Mouse (Mus musculus): ENCODE data around the gene Kat5. TPM values are rescaled to one million over a fixed set of nuclear protein-coding genes. Genes with fewer than 3 reads are reported as not detected.

Gene Kat5
- polyA plus RNA-seq, 1 experiment from 2014 or later, result 83.1 TPM

- Histone ChIP-seq H3K4me3 (ENCODE audit: low read depth, low read length) (peak overlapping the region; percentile 68), H3K36me3 (ENCODE audit: control insufficient read depth, insufficient read depth, low read length) (peaks cover 22% of the 10 kb centered on the region), H3K4me2 (ENCODE audit: low read length) (peak overlapping the region; percentile 95), H3K9ac (ENCODE audit: low read depth, low read length) (peak overlapping the region; percentile 93), H3K9me3 (replicated peaks; ENCODE audit: control insufficient read depth, low read length, poor library complexity, severe bottlenecking) (no peaks in the 10 kb centered on the region), H3K27ac (ENCODE audit: low read length) (peak overlapping the region; percentile 92), H3K4me1 (ENCODE audit: control insufficient read depth, insufficient read depth, low read length) (peaks cover 19% of the 10 kb centered on the region), H3K27me3 (ENCODE audit: control insufficient read depth, insufficient read depth, low read depth, low read length) (no peaks in the 10 kb centered on the region)
- 39% methylated on average over 12 of the region's 12 CpGs for WGBS
- ATAC-seq, result peak; percentile 13
Measured at GRCm38 (mm10) chr19:5636571-5637041, 26.6 kb upstream of the Kat5 start.

DNA sequence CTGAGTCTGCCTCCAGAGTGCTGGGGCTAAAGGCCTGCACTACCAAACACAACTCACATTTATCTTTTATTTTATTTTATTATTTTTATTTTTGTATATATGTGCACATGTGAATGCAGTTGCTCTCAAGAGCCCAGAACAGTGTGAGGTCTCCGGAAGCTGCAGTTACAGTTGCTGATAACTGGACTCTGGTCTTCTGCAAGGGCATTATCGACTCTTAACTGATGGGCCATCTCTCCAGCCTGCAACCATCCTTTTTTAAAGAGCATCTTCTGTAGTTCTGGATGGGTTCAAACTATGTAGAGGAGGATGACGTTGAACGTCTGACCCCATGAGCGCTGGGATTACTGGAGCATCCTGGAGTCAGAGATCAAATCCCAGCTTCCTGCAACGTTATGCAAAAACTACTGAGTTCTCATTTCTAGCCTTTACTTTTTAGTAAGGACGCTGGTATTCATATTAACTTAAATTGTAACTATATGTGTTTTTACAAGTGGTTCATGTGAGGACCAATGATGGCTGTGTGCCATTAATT, 26.1 kb upstream of the Kat5 start:
- peak overlapping the region; percentile 92; the same call in 1 of the 2 replicates for H3K27ac ChIP-seq (ENCODE audit: low read length)
- H3K27me3 ChIP-seq (ENCODE audit: control insufficient read depth, insufficient read depth, low read depth, low read length), result no peaks in the 10 kb centered on the region
- 80% methylated on average over 7 of the region's 7 CpGs for WGBS
- ATAC-seq, result no peak
- no peak overlapping the region for H3K4me3 ChIP-seq (ENCODE audit: low read depth, low read length)
- peaks cover 19% of the 10 kb centered on the region for H3K4me1 ChIP-seq (ENCODE audit: control insufficient read depth, insufficient read depth, low read length)
- no peak overlapping the region for H3K4me2 ChIP-seq (ENCODE audit: low read length)
- H3K9ac ChIP-seq (ENCODE audit: low read depth, low read length), result no peak overlapping the region; the same call in 1 of the 2 replicates
- H3K9me3 ChIP-seq (replicated peaks; ENCODE audit: control insufficient read depth, low read length, poor library complexity, severe bottlenecking), result no peaks in the 10 kb centered on the region
- H3K36me3 ChIP-seq (ENCODE audit: control insufficient read depth, insufficient read depth, low read length), result peaks cover 17% of the 10 kb centered on the region

DNA sequence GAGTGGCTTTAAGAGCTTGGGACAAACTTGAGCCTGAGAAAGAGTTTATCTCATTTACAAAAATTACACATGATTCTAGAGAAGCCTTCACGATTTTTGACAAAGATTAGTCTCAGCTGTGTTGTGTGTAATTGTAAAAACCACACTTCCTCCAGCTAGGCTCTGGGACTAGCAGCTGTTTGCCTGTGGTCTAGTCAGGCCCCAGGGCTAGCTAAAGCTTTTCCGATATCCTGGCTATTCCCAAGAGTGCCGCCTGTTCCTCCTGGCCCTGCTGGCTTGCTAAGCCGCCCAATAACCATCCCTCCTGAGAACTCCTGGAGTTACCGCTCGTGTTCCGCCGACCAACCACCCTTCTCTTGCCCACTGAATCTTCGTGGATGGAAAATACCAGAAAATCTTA, 22.1 kb upstream of the Kat5 start:
- H3K9ac ChIP-seq (ENCODE audit: low read depth, low read length), result no peak overlapping the region
- H3K4me3 ChIP-seq (ENCODE audit: low read depth, low read length), result no peak overlapping the region
- no peak overlapping the region for H3K4me2 ChIP-seq (ENCODE audit: low read length)
- no peak overlapping the region for H3K27ac ChIP-seq (ENCODE audit: low read length)
- 76% methylated on average over 9 of the region's 9 CpGs for WGBS
- no peaks in the 10 kb centered on the region for H3K9me3 ChIP-seq (replicated peaks; ENCODE audit: control insufficient read depth, low read length, poor library complexity, severe bottlenecking)
- no peaks in the 10 kb centered on the region for H3K36me3 ChIP-seq (ENCODE audit: control insufficient read depth, insufficient read depth, low read length)
- no peaks in the 10 kb centered on the region for H3K27me3 ChIP-seq (ENCODE audit: control insufficient read depth, insufficient read depth, low read depth, low read length)
- H3K4me1 ChIP-seq (ENCODE audit: control insufficient read depth, insufficient read depth, low read length), result peaks cover 7% of the 10 kb centered on the region
- ATAC-seq, result no peak

DNA sequence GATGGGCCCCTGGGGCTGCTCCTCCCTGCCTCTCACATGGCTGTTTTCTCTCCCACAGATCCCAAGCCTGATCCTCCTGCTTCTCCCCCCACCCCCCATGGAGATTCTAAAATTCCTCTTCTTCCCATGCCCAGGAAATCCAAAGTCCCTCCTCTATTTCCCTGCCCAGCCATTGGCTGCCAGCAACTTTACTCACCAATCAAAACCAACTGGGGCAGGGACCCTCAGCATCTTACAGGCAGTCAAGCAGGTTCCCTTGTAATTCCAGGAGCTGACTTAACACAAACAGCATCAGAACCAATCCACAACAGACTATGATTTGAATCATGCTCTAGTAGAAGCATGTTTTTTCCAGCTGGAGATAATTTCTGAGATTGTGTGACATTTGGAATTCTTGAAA, 19.9 kb upstream of the Kat5 start:
- Histone ChIP-seq H3K36me3 (ENCODE audit: control insufficient read depth, insufficient read depth, low read length) (no peaks in the 10 kb centered on the region), H3K9ac (ENCODE audit: low read depth, low read length) (no peak overlapping the region), H3K9me3 (replicated peaks; ENCODE audit: control insufficient read depth, low read length, poor library complexity, severe bottlenecking) (no peaks in the 10 kb centered on the region), H3K27me3 (ENCODE audit: control insufficient read depth, insufficient read depth, low read depth, low read length) (no peaks in the 10 kb centered on the region), H3K4me1 (ENCODE audit: control insufficient read depth, insufficient read depth, low read length) (no peaks in the 10 kb centered on the region), H3K4me2 (ENCODE audit: low read length) (no peak overlapping the region), H3K27ac (ENCODE audit: low read length) (no peak overlapping the region), H3K4me3 (ENCODE audit: low read depth, low read length) (no peak overlapping the region)
- ATAC-seq, result no peak

DNA sequence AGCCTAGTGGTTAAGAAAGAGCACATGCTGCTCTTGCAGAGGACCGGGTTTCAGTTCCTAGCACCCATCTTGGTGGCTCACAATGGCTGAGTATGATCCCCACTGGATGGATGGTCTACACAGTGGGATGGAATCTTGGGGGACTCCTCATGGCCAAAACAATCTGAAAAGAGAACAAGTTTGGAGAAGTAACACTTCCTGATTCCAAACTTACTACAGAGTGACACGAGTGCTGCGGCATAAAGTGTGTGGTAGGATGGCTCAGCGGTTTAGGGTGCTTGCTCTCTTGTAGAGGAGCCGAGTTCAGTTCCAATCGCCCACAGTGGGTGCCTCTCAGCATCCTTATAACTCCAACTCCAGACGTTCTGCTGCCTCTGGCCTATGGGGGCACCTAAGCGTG, 15.3 kb upstream of the Kat5 start:
- H3K9ac ChIP-seq (ENCODE audit: low read depth, low read length), result no peak overlapping the region
- WGBS, result 91% methylated on average over 8 of the region's 8 CpGs
- no peak overlapping the region for H3K4me2 ChIP-seq (ENCODE audit: low read length)
- H3K9me3 ChIP-seq (replicated peaks; ENCODE audit: control insufficient read depth, low read length, poor library complexity, severe bottlenecking), result no peaks in the 10 kb centered on the region
- H3K27me3 ChIP-seq (ENCODE audit: control insufficient read depth, insufficient read depth, low read depth, low read length), result no peaks in the 10 kb centered on the region; the same call in 1 of the 2 replicates
- H3K4me1 ChIP-seq (ENCODE audit: control insufficient read depth, insufficient read depth, low read length), result no peaks in the 10 kb centered on the region
- H3K27ac ChIP-seq (ENCODE audit: low read length), result no peak overlapping the region
- no peak overlapping the region for H3K4me3 ChIP-seq (ENCODE audit: low read depth, low read length)
- no peak for ATAC-seq
- H3K36me3 ChIP-seq (ENCODE audit: control insufficient read depth, insufficient read depth, low read length), result no peaks in the 10 kb centered on the region

DNA sequence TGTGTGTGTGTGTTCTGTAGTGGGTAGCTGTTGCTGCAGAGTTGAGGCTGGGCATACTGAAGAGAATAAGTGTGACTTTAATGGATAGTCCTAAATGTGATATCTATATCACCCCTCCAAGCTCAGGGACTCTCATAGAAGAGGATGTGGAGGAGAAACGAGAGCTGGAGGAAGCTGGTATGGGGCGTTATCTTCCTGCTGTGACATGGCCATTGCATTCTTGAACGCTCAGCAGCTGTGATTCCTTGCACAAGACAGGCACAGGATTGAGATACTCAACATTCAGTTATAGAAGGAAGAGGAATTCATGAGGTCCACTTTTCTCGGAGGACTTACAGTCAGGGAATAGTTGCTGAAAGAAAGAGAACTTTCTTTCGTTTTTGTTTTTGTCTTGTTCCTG, 11.8 kb upstream of the Kat5 start:
- Histone ChIP-seq H3K4me3 (ENCODE audit: low read depth, low read length) (no peak overlapping the region), H3K4me1 (ENCODE audit: control insufficient read depth, insufficient read depth, low read length) (no peaks in the 10 kb centered on the region), H3K27ac (ENCODE audit: low read length) (no peak overlapping the region), H3K9me3 (replicated peaks; ENCODE audit: control insufficient read depth, low read length, poor library complexity, severe bottlenecking) (no peaks in the 10 kb centered on the region), H3K27me3 (ENCODE audit: control insufficient read depth, insufficient read depth, low read depth, low read length) (no peaks in the 10 kb centered on the region; the same call in 1 of the 2 replicates), H3K36me3 (ENCODE audit: control insufficient read depth, insufficient read depth, low read length) (no peaks in the 10 kb centered on the region), H3K9ac (ENCODE audit: low read depth, low read length) (no peak overlapping the region), H3K4me2 (ENCODE audit: low read length) (no peak overlapping the region)
- WGBS, result 85% methylated on average over 5 of the region's 5 CpGs
- no peak for ATAC-seq

GRCm38 (mm10) chr19:5620007-5620406, 10.0 kb upstream of the Kat5 start:
- H3K4me3 ChIP-seq (ENCODE audit: low read depth, low read length), result no peak overlapping the region
- H3K4me1 ChIP-seq (ENCODE audit: control insufficient read depth, insufficient read depth, low read length), result no peaks in the 10 kb centered on the region
- H3K9me3 ChIP-seq (replicated peaks; ENCODE audit: control insufficient read depth, low read length, poor library complexity, severe bottlenecking), result no peaks in the 10 kb centered on the region
- no peaks in the 10 kb centered on the region for H3K36me3 ChIP-seq (ENCODE audit: control insufficient read depth, insufficient read depth, low read length)
- H3K4me2 ChIP-seq (ENCODE audit: low read length), result no peak overlapping the region
- no peak overlapping the region for H3K9ac ChIP-seq (ENCODE audit: low read depth, low read length)
- 85% methylated on average over 4 of the region's 4 CpGs for WGBS
- no peak overlapping the region for H3K27ac ChIP-seq (ENCODE audit: low read length)
- H3K27me3 ChIP-seq (ENCODE audit: control insufficient read depth, insufficient read depth, low read depth, low read length), result no peaks in the 10 kb centered on the region; the same call in 1 of the 2 replicates
- no peak for ATAC-seq

DNA sequence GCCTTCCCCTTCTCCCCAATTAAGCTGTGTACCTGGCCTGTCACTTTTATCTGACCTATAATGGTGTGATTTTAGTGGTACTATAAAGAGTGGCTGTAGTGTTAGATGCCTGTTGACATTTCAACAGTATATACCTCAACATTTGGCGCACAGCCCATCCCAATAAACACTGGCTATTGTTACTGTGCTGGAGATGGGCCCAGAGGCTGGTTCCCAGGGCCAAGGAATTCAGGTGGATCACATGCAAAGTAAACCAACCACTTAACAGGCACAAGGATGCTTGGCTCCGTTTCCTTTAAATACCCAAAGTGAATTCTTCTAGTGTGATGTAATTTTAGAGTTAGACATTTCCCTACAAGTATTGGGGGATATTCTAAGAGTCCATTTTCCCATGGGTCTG, 4.9 kb upstream of the Kat5 start:
- H3K4me1 ChIP-seq (ENCODE audit: control insufficient read depth, insufficient read depth, low read length), result peaks cover 9% of the 10 kb centered on the region
- ATAC-seq, result no peak
- no peaks in the 10 kb centered on the region for H3K27me3 ChIP-seq (ENCODE audit: control insufficient read depth, insufficient read depth, low read depth, low read length)
- H3K4me3 ChIP-seq (ENCODE audit: low read depth, low read length), result no peak overlapping the region
- no peaks in the 10 kb centered on the region for H3K36me3 ChIP-seq (ENCODE audit: control insufficient read depth, insufficient read depth, low read length)
- no peak overlapping the region for H3K9ac ChIP-seq (ENCODE audit: low read depth, low read length)
- no peak overlapping the region for H3K27ac ChIP-seq (ENCODE audit: low read length)
- no peaks in the 10 kb centered on the region for H3K9me3 ChIP-seq (replicated peaks; ENCODE audit: control insufficient read depth, low read length, poor library complexity, severe bottlenecking)
- WGBS, result 70% methylated on average over 2 of the region's 2 CpGs
- H3K4me2 ChIP-seq (ENCODE audit: low read length), result no peak overlapping the region

- Histone ChIP-seq H3K4me1 (ENCODE audit: control insufficient read depth, insufficient read depth, low read length) (peaks cover 22% of the 10 kb centered on the region), H3K4me2 (ENCODE audit: low read length) (no peak overlapping the region), H3K9me3 (replicated peaks; ENCODE audit: control insufficient read depth, low read length, poor library complexity, severe bottlenecking) (no peaks in the 10 kb centered on the region), H3K27me3 (ENCODE audit: control insufficient read depth, insufficient read depth, low read depth, low read length) (no peaks in the 10 kb centered on the region), H3K27ac (ENCODE audit: low read length) (no peak overlapping the region), H3K36me3 (ENCODE audit: control insufficient read depth, insufficient read depth, low read length) (peaks cover 8% of the 10 kb centered on the region; the same call in 1 of the 2 replicates), H3K4me3 (ENCODE audit: low read depth, low read length) (no peak overlapping the region), H3K9ac (ENCODE audit: low read depth, low read length) (no peak overlapping the region)
- ATAC-seq, result no peak
- WGBS, result 75% methylated on average over 3 of the region's 3 CpGs
Measured at GRCm38 (mm10) chr19:5612762-5613411, 2.9 kb upstream of the Kat5 start.

All from midbrain, embryonic 16.5 days (tissue).